Mouse (Mus musculus) embryonic facial prominence, embryonic 11.5 days (tissue): Measurements from ENCODE around the gene Abcf2. TPM values are rescaled to one million over a fixed set of nuclear protein-coding genes. Genes with fewer than 3 reads are reported as not detected.

Experiments used
- ATAC-seq: fragments of 200-750 bp; cut with Nextera tagmentation; replicated peaks from 2 replicates; pipeline ENCODE4 v1.8.0; 2017; ENCODE audit warnings: low read depth; ENCODE audit not compliant: insufficient number of reproducible peaks, low FRiP score, low TSS enrichment
- DNase-seq: peaks from one replicate; pipeline ENCODE4 v3.0.0-alpha.2; 2015; ENCODE audit warnings: low spot score
- H3K27ac ChIP-seq: fragments of 300-500 bp; sonication (generic); replicated peaks from 2 replicates; pipeline ENCODE4 v1.5.1; 2014; ENCODE audit warnings: mild to moderate bottlenecking, low read depth, low read length, control low read depth
- H3K27me3 ChIP-seq: fragments of 300-500 bp; sonication (generic); 2 replicates; pipeline ENCODE4 v1.6.1; 2014; ENCODE audit warnings: mild to moderate bottlenecking, low read length, moderate library complexity, mixed read lengths; ENCODE audit not compliant: control insufficient read depth, insufficient read depth
- H3K36me3 ChIP-seq: fragments of 300-500 bp; sonication (generic); replicated peaks from 2 replicates; pipeline ENCODE4 v1.6.1; 2014; ENCODE audit warnings: low read depth, mild to moderate bottlenecking, low read length, moderate library complexity, mixed read lengths; ENCODE audit not compliant: control insufficient read depth, insufficient read depth
- H3K4me1 ChIP-seq: fragments of 300-500 bp; sonication (generic); 2 replicates; pipeline ENCODE4 v1.6.1; 2014; ENCODE audit warnings: low read length, mixed read lengths; ENCODE audit not compliant: control insufficient read depth, insufficient read depth
- H3K4me2 ChIP-seq: fragments of 300-500 bp; sonication (generic); 2 replicates; pipeline ENCODE4 v1.6.1; 2014; ENCODE audit warnings: low read depth, mild to moderate bottlenecking, control low read depth, low read length, moderate library complexity
- H3K4me3 ChIP-seq: fragments of 300-500 bp; sonication (generic); 2 replicates; pipeline ENCODE4 v1.5.1; 2014; ENCODE audit warnings: low read depth, low read length, control low read depth
- H3K9ac ChIP-seq: fragments of 300-500 bp; sonication (generic); replicated peaks from 2 replicates; pipeline ENCODE4 v1.6.1; 2014; ENCODE audit warnings: mild to moderate bottlenecking, control low read depth, low read length
- H3K9me3 ChIP-seq: fragments of 300-500 bp; sonication (generic); replicated peaks from 2 replicates; pipeline ENCODE4 v1.6.1; 2016; ENCODE audit warnings: mild to moderate bottlenecking, low read length, inconsistent platforms, mixed read lengths; ENCODE audit not compliant: control insufficient read depth
- WGBS: fragments of 180-500 bp; shearing (Covaris S2); extraction: QIAGEN DNeasy Blood & Tissue Kit; methylation state at CpG from one replicate; pipeline ENCODE4 v1.1.7; 2014; 5-methylcytosine and 5-hydroxymethylcytosine counted together
- microRNA counts: library from miRNA; unstranded; fragments of <30 nt; microRNA quantifications from one replicate; lab custom pipeline; 2016
- microRNA-seq: library from miRNA; unstranded; fragments of <30 nt; microRNA quantifications from one replicate; pipeline ENCODE4, GENCODE M21; 2016; ENCODE audit warnings: borderline number of aligned reads
- polyA plus RNA-seq: library from polyadenylated mRNA; unstranded; fragments of >200 nt; fragmentation: Nextera tagmentation; extraction: Ambion mirVana; gene quantifications from 2 replicates; pipeline ENCODE4 v1.2.1, GENCODE M21; 2014

Gene Abcf2
- polyA plus RNA-seq, 1 experiment from 2014 or later = 159 TPM

GRCm38 (mm10) chr5:24526190-24526888, 50.9 kb downstream of the Abcf2 start:
- 0% methylated on average over 67 of the region's 109 CpGs for WGBS
- DNase-seq (no peak), ATAC-seq (no peak)
- peaks cover 9% of the 10 kb centered on the region for H3K4me1 ChIP-seq
- peak overlapping the region; percentile 28 for H3K4me3 ChIP-seq
- peak overlapping the region; percentile 85 for H3K4me2 ChIP-seq
- H3K36me3 ChIP-seq = no peaks in the 10 kb centered on the region
- H3K9me3 ChIP-seq = no peaks in the 10 kb centered on the region
- peak overlapping the region; percentile 41 for H3K9ac ChIP-seq
- H3K27me3 ChIP-seq = peaks cover 69% of the 10 kb centered on the region
- H3K27ac ChIP-seq = no peak overlapping the region

- Histone ChIP-seq H3K9ac (no peak overlapping the region), H3K4me2 (peak overlapping the region; percentile 85; the same call in 1 of the 2 replicates), H3K4me3 (peak overlapping the region; percentile 28), H3K4me1 (peaks cover 9% of the 10 kb centered on the region), H3K27me3 (peaks cover 69% of the 10 kb centered on the region), H3K9me3 (no peaks in the 10 kb centered on the region), H3K36me3 (no peaks in the 10 kb centered on the region), H3K27ac (no peak overlapping the region)
- ATAC-seq (no peak), DNase-seq (no peak)
- WGBS = 2% methylated on average over 34 of the region's 34 CpGs
Measured at GRCm38 (mm10) chr5:24525360-24526189, 51.7 kb downstream of the Abcf2 start.

- Histone ChIP-seq H3K4me2 (no peak overlapping the region), H3K4me1 (peaks cover 9% of the 10 kb centered on the region), H3K27ac (no peak overlapping the region), H3K27me3 (peaks cover 68% of the 10 kb centered on the region), H3K36me3 (no peaks in the 10 kb centered on the region), H3K9me3 (no peaks in the 10 kb centered on the region), H3K9ac (no peak overlapping the region), H3K4me3 (no peak overlapping the region)
- no peak for ATAC-seq
- DNase-seq = no peak
- 9% methylated on average over 4 of the region's 4 CpGs for WGBS
Measured at GRCm38 (mm10) chr5:24524522-24524921, 52.7 kb downstream of the Abcf2 start.

- H3K36me3 ChIP-seq = no peaks in the 10 kb centered on the region
- H3K27ac ChIP-seq = no peak overlapping the region
- no peak overlapping the region for H3K9ac ChIP-seq
- H3K9me3 ChIP-seq = no peaks in the 10 kb centered on the region
- ATAC-seq (no peak), DNase-seq (no peak)
- 41% methylated on average over 8 of the region's 8 CpGs for WGBS
- peaks cover 9% of the 10 kb centered on the region for H3K4me1 ChIP-seq
- H3K4me2 ChIP-seq = no peak overlapping the region
- no peak overlapping the region for H3K4me3 ChIP-seq
- peaks cover 61% of the 10 kb centered on the region for H3K27me3 ChIP-seq
Measured at GRCm38 (mm10) chr5:24523806-24524205, 53.5 kb downstream of the Abcf2 start.

- 68% methylated on average over 8 of the region's 8 CpGs for WGBS
- Histone ChIP-seq H3K4me3 (no peak overlapping the region), H3K27ac (no peak overlapping the region), H3K4me1 (peaks cover 3% of the 10 kb centered on the region), H3K9me3 (no peaks in the 10 kb centered on the region), H3K9ac (no peak overlapping the region), H3K27me3 (peaks cover 40% of the 10 kb centered on the region), H3K36me3 (no peaks in the 10 kb centered on the region), H3K4me2 (no peak overlapping the region)
- ATAC-seq (no peak), DNase-seq (no peak)
Measured at GRCm38 (mm10) chr5:24521366-24521765, 55.9 kb downstream of the Abcf2 start.

MicroRNA genes within 50 kb of the gene (microRNA counts, 519-probe panel; counts per million panel counts)
- not detected for microRNA mmu-miR-671-3p (lab: Ali Mortazavi, UCI)
- not detected for microRNA mmu-miR-671-5p (lab: Ali Mortazavi, UCI)

Small RNA genes within 50 kb of the gene (microRNA-seq; reads per million reads assigned to microRNA genes)
- 522 reads per million, percentile 63 among the genes with 10 or more reads in this experiment for gene Mir671

Other genes starting within 250 kb of the Abcf2 start
- gene Kcnh2, start 225.9 kb downstream of the Abcf2 start, polyA plus RNA-seq = 3.7 and 4.2 TPM in 2 replicates
- 3.2 and 4.2 TPM in 2 replicates for gene Nos3, start 212.7 kb downstream of the Abcf2 start, polyA plus RNA-seq
- gene Atg9b, start 185.3 kb downstream of the Abcf2 start, polyA plus RNA-seq = 0.18 and 0.21 TPM in 2 replicates
- gene Abcb8, start 183.8 kb downstream of the Abcf2 start, polyA plus RNA-seq = 27.0 and 27.4 TPM in 2 replicates
- gene Asic3, start 164.1 kb downstream of the Abcf2 start, polyA plus RNA-seq = 0.42 and 0.45 TPM in 2 replicates
- gene Cdk5, start 153.9 kb downstream of the Abcf2 start, polyA plus RNA-seq = 49.9 and 50.8 TPM in 2 replicates
- gene Slc4a2, start 153.6 kb downstream of the Abcf2 start, polyA plus RNA-seq = 16.5 and 20.6 TPM in 2 replicates
- gene Fastk, start 132.2 kb downstream of the Abcf2 start, polyA plus RNA-seq = 77.8 and 88.2 TPM in 2 replicates
- gene Tmub1, start 129.6 kb downstream of the Abcf2 start, polyA plus RNA-seq = 20.2 and 24.7 TPM in 2 replicates
- 40.0 and 45.1 TPM in 2 replicates for gene Agap3, start 125.3 kb downstream of the Abcf2 start, polyA plus RNA-seq
- 0.07 and 0.13 TPM in 2 replicates for gene Gbx1, start 50.3 kb downstream of the Abcf2 start, polyA plus RNA-seq
- gene Asb10, start 36.5 kb downstream of the Abcf2 start, polyA plus RNA-seq = 0.24 and 0.36 TPM in 2 replicates
- gene 4931409K22Rik, start 20.7 kb downstream of the Abcf2 start, polyA plus RNA-seq = not detected in 2 replicates
- 6.4 and 7.1 TPM in 2 replicates for gene Chpf2, start 9.3 kb upstream of the Abcf2 start, polyA plus RNA-seq
- 46.2 and 47.1 TPM in 2 replicates for gene Smarcd3, start 46.9 kb upstream of the Abcf2 start, polyA plus RNA-seq
- gene Nub1, start 108.1 kb upstream of the Abcf2 start, polyA plus RNA-seq = 37.3 and 38.6 TPM in 2 replicates
- gene Wdr86, start 153.3 kb upstream of the Abcf2 start, polyA plus RNA-seq = 53.8 and 57.5 TPM in 2 replicates
- gene Crygn, start 180.5 kb upstream of the Abcf2 start, polyA plus RNA-seq = 3.3 TPM in 1 of 2 replicates, not detected in the other